Mouse (Mus musculus) heart, embryonic 13.5 days (tissue): Measurements from ENCODE around the gene Gsg1l. TPM values are rescaled to one million over a fixed set of nuclear protein-coding genes. Genes with fewer than 3 reads are reported as not detected.

Experiments
- ATAC-seq: fragments of 200-750 bp; cut with Nextera tagmentation; 2 replicates; pipeline ENCODE4 v1.8.0; 2017; ENCODE audit warnings: moderate TSS enrichment; ENCODE audit not compliant: insufficient number of reproducible peaks, low FRiP score, low TSS enrichment; ENCODE audit errors: extremely low read depth
- H3K27ac ChIP-seq: fragments of 300-500 bp; sonication (generic); replicated peaks from 2 replicates; pipeline ENCODE4 v1.5.1; 2015; ENCODE audit warnings: moderate library complexity, mild to moderate bottlenecking, inconsistent platforms
- H3K27me3 ChIP-seq: fragments of 300-500 bp; sonication (generic); replicated peaks from 2 replicates; pipeline ENCODE4 v1.6.1; 2015; ENCODE audit warnings: mild to moderate bottlenecking, inconsistent platforms
- H3K36me3 ChIP-seq: fragments of 300-500 bp; sonication (generic); 2 replicates; pipeline ENCODE4 v1.6.1; 2015; ENCODE audit warnings: mild to moderate bottlenecking, inconsistent platforms
- H3K4me1 ChIP-seq: fragments of 300-500 bp; sonication (generic); 2 replicates; pipeline ENCODE4 v1.6.1; 2015; ENCODE audit warnings: inconsistent platforms
- H3K4me2 ChIP-seq: fragments of 300-500 bp; sonication (generic); 2 replicates; pipeline ENCODE4 v1.6.1; 2015; ENCODE audit warnings: inconsistent platforms, mild to moderate bottlenecking, moderate library complexity
- H3K4me3 ChIP-seq: fragments of 300-500 bp; sonication (generic); 2 replicates; pipeline ENCODE4 v1.5.1; 2015; ENCODE audit warnings: moderate library complexity, mild to moderate bottlenecking, inconsistent platforms
- H3K9ac ChIP-seq: fragments of 300-500 bp; sonication (generic); 2 replicates; pipeline ENCODE4 v1.6.1; 2015; ENCODE audit warnings: inconsistent platforms, mild to moderate bottlenecking, moderate library complexity
- H3K9me3 ChIP-seq: fragments of 300-500 bp; sonication (generic); 2 replicates; pipeline ENCODE4 v1.6.1; 2016; ENCODE audit warnings: inconsistent platforms
- WGBS: fragments of 180-500 bp; shearing (Covaris S2); methylation state at CpG from one replicate; pipeline ENCODE4 v1.1.7; 2015; ENCODE audit warnings: mixed read lengths; 5-methylcytosine and 5-hydroxymethylcytosine counted together
- polyA plus RNA-seq: library from polyadenylated mRNA; unstranded; fragments of >200 nt; fragmentation: Nextera tagmentation; extraction: Ambion mirVana; gene quantifications from 2 replicates; pipeline ENCODE4 v1.2.1, GENCODE M21; 2015

The Gsg1l gene
- polyA plus RNA-seq, 1 experiment from 2014 or later, result 8.4 TPM

DNA sequence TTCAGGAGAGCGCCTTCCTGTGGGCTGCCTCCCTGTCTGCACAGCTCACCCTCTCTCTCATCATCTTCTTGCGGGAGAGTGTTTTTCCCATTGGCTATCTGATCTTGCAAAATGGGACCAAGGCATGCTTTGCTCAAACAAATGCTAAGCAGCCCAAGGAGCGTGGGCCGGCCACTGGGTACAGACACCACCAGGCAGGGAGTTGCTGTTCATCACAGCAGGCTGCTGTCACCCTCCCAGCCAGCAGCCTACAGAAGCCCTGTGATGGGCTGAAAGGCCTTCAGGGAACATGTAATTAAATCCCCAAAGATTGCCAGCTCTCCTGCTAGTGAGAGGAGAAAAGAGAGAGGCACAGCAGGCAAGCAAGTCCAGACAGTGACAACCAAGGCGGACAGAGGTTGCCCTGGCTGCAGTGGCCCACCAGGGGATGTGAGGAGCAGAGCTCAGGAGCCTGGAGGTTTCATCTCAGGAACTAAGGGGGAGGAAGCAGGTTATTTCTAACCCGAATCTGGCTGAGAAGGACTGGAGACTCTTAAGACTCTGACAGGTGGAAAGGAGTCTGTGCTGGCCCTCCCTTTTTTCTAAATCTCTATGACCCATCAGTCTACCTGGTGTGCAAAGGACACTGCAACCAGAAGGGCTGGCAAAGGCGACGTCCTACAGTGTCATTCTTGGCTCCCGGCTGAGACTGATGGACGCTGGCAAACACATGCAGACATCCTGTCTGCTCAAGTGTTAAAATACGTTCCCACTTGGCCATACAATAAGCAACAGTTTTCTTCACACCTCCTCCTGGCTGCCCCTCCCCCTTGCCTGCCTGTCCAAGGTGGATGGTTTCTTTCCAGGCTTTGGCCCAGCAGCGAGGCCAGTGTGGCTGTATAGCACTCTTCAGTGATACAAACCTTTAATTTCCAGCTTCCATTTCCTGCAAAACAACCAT is 98.0 kb downstream of the Gsg1l start:
- Histone ChIP-seq H3K27me3 (no peaks in the 10 kb centered on the region), H3K9me3 (no peaks in the 10 kb centered on the region), H3K4me1 (peaks cover 44% of the 10 kb centered on the region), H3K4me2 (no peak overlapping the region), H3K36me3 (no peaks in the 10 kb centered on the region), H3K27ac (no peak overlapping the region), H3K9ac (no peak overlapping the region), H3K4me3 (no peak overlapping the region)
- WGBS, result 37% methylated on average over 12 of the region's 12 CpGs
- no peak for ATAC-seq

DNA sequence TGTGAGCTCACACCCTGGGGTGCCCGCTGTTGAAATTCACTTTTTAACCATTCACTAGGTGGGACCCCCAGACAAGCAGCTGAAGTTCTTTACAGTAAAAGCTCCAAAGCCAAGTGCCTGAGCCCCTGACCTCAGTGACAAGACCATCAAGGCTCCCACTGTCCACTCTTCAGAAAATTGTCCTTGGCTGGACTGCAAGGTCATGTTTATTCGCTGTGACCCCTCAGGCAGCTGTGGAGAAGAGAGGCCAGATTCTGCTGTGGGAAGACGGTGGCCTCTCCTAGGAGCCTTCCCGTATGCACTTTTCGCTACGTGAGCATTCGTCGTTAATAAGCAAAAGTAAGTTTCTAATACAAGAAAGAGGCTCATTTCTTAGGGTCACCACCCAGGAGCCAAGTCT is 102.6 kb downstream of the Gsg1l start:
- H3K27me3 ChIP-seq, result no peaks in the 10 kb centered on the region
- H3K4me3 ChIP-seq, result no peak overlapping the region
- H3K4me1 ChIP-seq, result peaks cover 21% of the 10 kb centered on the region
- H3K4me2 ChIP-seq, result no peak overlapping the region
- no peak overlapping the region for H3K27ac ChIP-seq
- 77% methylated on average over 8 of the region's 8 CpGs for WGBS
- H3K9ac ChIP-seq, result no peak overlapping the region; the same call in 1 of the 2 replicates
- no peak for ATAC-seq
- no peaks in the 10 kb centered on the region for H3K36me3 ChIP-seq
- H3K9me3 ChIP-seq, result no peaks in the 10 kb centered on the region

GRCm38 (mm10) chr7:125976695-125977094 is 105.5 kb downstream of the Gsg1l start:
- 85% methylated on average over 9 of the region's 9 CpGs for WGBS
- H3K27ac ChIP-seq, result no peak overlapping the region
- H3K27me3 ChIP-seq, result no peaks in the 10 kb centered on the region
- no peak overlapping the region for H3K4me3 ChIP-seq
- H3K4me1 ChIP-seq, result peaks cover 39% of the 10 kb centered on the region
- no peak overlapping the region for H3K9ac ChIP-seq
- H3K9me3 ChIP-seq, result no peaks in the 10 kb centered on the region
- H3K36me3 ChIP-seq, result no peaks in the 10 kb centered on the region
- no peak for ATAC-seq
- no peak overlapping the region for H3K4me2 ChIP-seq

DNA sequence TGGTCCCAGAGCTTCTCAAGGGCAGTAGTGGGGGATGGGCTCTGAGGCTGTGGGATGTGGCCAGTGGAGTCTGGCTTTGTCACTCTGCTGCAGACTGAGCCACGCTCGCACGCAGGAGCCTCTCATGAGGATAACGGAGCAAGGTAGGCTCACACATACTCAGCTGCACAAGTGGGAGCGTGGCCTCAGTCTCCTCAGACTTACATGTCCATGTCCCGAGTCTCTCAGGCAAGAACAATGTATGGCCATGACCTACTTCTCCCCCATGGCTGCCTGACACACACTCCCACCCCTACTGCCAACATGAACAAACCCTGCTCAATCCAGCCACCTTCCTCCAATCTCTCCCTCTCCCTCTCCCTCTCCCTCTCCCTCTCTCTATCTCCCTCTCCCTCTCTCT is 106.8 kb downstream of the Gsg1l start:
- no peak overlapping the region for H3K9ac ChIP-seq
- no peaks in the 10 kb centered on the region for H3K27me3 ChIP-seq
- H3K4me1 ChIP-seq, result peaks cover 51% of the 10 kb centered on the region
- H3K27ac ChIP-seq, result no peak overlapping the region
- ATAC-seq, result no peak
- no peak overlapping the region for H3K4me3 ChIP-seq
- H3K36me3 ChIP-seq, result no peaks in the 10 kb centered on the region
- H3K4me2 ChIP-seq, result no peak overlapping the region
- no peaks in the 10 kb centered on the region for H3K9me3 ChIP-seq
- 54% methylated on average over 6 of the region's 6 CpGs for WGBS

- H3K9me3 ChIP-seq, result no peaks in the 10 kb centered on the region
- no peaks in the 10 kb centered on the region for H3K36me3 ChIP-seq
- H3K27me3 ChIP-seq, result no peaks in the 10 kb centered on the region
- H3K27ac ChIP-seq, result peak overlapping the region; percentile 87
- no peak overlapping the region for H3K9ac ChIP-seq
- no peak overlapping the region for H3K4me3 ChIP-seq
- no peak for ATAC-seq
- no peak overlapping the region for H3K4me2 ChIP-seq
- 39% methylated on average over 4 of the region's 4 CpGs for WGBS
- H3K4me1 ChIP-seq, result peaks cover 58% of the 10 kb centered on the region
These were observed 108.3 kb downstream of the Gsg1l start for GRCm38 (mm10) chr7:125973874-125974273.

DNA sequence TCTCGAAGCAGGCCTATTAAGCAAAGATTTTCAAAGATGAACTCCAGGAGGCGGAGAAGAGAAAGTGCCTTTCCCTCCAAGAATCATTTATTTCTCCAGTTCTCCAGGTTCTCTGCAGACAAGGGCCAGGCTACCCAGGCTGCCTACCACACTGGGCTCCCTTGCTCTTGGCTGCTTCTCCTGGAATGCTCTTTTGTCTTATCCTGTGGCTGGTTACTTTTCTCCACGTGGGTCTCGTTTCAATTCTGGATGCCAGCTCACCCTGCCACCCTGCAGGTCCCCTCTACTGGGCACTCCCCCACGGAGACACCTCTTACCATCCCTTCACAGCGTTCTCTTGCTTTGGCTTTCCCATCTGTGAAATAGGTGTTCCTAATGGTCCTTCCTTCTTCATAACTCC is 109.4 kb downstream of the Gsg1l start:
- Histone ChIP-seq H3K4me3 (no peak overlapping the region), H3K27me3 (no peaks in the 10 kb centered on the region), H3K4me1 (peaks cover 60% of the 10 kb centered on the region), H3K36me3 (no peaks in the 10 kb centered on the region), H3K4me2 (no peak overlapping the region), H3K9me3 (no peaks in the 10 kb centered on the region), H3K9ac (peak overlapping the region; percentile 41; the same call in 1 of the 2 replicates), H3K27ac (peak overlapping the region; percentile 87)
- 53% methylated on average over 6 of the region's 6 CpGs for WGBS
- ATAC-seq, result no peak

- Histone ChIP-seq H3K9me3 (no peaks in the 10 kb centered on the region), H3K27me3 (no peaks in the 10 kb centered on the region), H3K9ac (peak overlapping the region; percentile 41; the same call in 1 of the 2 replicates), H3K4me3 (no peak overlapping the region), H3K4me2 (peak overlapping the region; percentile 33), H3K27ac (peak overlapping the region; percentile 87), H3K4me1 (peaks cover 60% of the 10 kb centered on the region), H3K36me3 (no peaks in the 10 kb centered on the region)
- ATAC-seq, result peak; percentile 34; the same call in 1 of the 2 replicates
- 34% methylated on average over 7 of the region's 7 CpGs for WGBS
These were observed 110.0 kb downstream of the Gsg1l start for GRCm38 (mm10) chr7:125972174-125972672.

GRCm38 (mm10) chr7:125969076-125969475 is 113.1 kb downstream of the Gsg1l start:
- no peak overlapping the region for H3K4me2 ChIP-seq
- WGBS, result 29% methylated on average over 3 of the region's 3 CpGs
- no peak overlapping the region for H3K4me3 ChIP-seq
- no peaks in the 10 kb centered on the region for H3K36me3 ChIP-seq
- no peak overlapping the region for H3K9ac ChIP-seq
- H3K27me3 ChIP-seq, result no peaks in the 10 kb centered on the region
- no peak for ATAC-seq
- H3K4me1 ChIP-seq, result peaks cover 66% of the 10 kb centered on the region
- 0 out of 2 replicates have a peak overlapping the region, but pooled peaks have one; percentile 15 for H3K27ac ChIP-seq
- H3K9me3 ChIP-seq, result no peaks in the 10 kb centered on the region

- Histone ChIP-seq H3K27ac (0 out of 2 replicates have a peak overlapping the region, but pooled peaks have one; percentile 2), H3K4me1 (peaks cover 42% of the 10 kb centered on the region), H3K36me3 (no peaks in the 10 kb centered on the region), H3K4me2 (no peak overlapping the region), H3K27me3 (no peaks in the 10 kb centered on the region), H3K9ac (no peak overlapping the region), H3K9me3 (no peaks in the 10 kb centered on the region), H3K4me3 (no peak overlapping the region)
- WGBS, result 60% methylated on average over 16 of the region's 16 CpGs
- no peak for ATAC-seq
These were observed 115.6 kb downstream of the Gsg1l start for GRCm38 (mm10) chr7:125966402-125967261.

DNA sequence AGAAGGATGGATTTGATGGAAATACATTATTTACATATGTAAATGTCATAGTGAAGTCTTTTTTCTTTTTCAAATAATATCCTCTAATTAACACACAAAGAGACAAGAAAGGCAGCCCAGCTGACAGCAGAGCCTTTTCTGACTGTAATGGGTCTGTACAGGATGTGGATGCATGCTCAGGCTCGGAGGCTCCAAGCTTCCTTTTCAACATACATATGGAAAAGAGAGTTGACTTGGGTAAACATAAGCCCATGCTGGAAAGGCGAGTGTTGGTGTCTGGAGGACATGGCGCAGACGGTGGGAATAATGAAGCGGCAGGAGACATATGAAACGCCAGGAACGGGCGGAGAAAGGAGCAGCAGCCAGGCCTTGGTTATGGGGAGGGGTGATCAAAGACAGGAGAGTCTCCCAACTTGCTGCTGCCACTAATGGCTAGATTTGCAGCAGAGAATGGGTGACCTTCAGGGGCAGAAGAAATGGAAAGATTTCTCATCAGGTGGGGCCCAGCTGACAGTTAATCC is 118.1 kb downstream of the Gsg1l start:
- Histone ChIP-seq H3K27ac (no peak overlapping the region), H3K9me3 (no peaks in the 10 kb centered on the region), H3K36me3 (no peaks in the 10 kb centered on the region), H3K4me3 (no peak overlapping the region), H3K9ac (no peak overlapping the region), H3K4me1 (peaks cover 27% of the 10 kb centered on the region), H3K27me3 (peaks cover 4% of the 10 kb centered on the region; the same call in 1 of the 2 replicates), H3K4me2 (no peak overlapping the region)
- no peak for ATAC-seq
- WGBS, result 57% methylated on average over 8 of the region's 8 CpGs
